Mouse (Mus musculus): ENCODE measurements around the gene Cacna2d1. TPM values are rescaled to one million over a fixed set of nuclear protein-coding genes. Genes with fewer than 3 reads are reported as not detected.

Cacna2d1 gene
- polyA plus RNA-seq, 1 experiment from 2014 or later, result 13.3 TPM

DNA sequence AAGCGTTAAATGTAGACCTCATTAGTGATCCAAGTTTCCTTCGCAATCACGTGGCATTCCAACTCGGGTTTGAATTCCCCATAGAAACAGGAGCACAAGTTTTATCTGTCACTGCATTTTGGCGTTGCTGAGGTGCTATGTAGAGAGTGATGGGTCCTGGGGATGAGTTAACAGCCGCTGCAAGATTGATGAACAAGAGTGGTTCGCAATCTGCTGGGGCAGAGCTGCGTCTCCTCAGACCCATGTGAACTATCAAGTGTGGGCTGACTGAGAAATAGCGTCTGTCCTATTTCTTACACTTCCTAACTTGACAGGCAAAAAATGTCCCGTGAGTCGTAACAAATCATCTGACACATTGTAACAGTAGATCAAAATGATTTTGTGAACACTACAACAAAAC is 186.8 kb downstream of the Cacna2d1 start:
- Histone ChIP-seq H3K36me3 (ENCODE audit: insufficient read depth, low read length) (no peaks in the 10 kb centered on the region), H3K4me1 (ENCODE audit: insufficient read depth, low read length) (no peaks in the 10 kb centered on the region), H3K27me3 (ENCODE audit: insufficient read depth, low read length) (no peaks in the 10 kb centered on the region), H3K27ac (ENCODE audit: low read length) (no peak overlapping the region), H3K4me3 (ENCODE audit: low read length) (no peak overlapping the region), H3K4me2 (replicated peaks; ENCODE audit: low read depth, low read length) (no peak overlapping the region), H3K9me3 (ENCODE audit: low read length) (no peaks in the 10 kb centered on the region), H3K9ac (replicated peaks; ENCODE audit: low read length) (no peak overlapping the region)
- ATAC-seq (ENCODE audit: low FRiP score, low TSS enrichment), result no peak
- 46% methylated on average over 11 of the region's 11 CpGs for WGBS

DNA sequence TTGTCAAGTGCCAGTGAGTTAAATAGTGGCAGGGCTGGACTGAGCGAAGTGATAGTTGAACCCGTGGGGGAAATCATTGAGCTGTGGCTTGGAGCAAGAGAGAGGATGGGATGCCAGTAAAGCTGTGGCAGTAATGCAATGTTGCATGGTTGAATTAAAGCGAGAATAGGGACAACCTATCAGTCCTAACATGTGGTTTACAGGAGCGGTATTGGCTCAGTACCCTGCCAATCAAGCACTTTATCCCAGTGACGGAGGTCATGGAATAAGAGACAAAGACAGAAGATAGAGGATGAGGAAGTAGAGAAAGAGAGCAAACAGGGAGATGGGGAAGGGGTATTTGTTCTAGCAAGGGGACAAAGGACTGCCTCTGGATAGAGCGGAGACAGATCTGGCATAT is 187.6 kb downstream of the Cacna2d1 start:
- H3K9ac ChIP-seq (replicated peaks; ENCODE audit: low read length), result no peak overlapping the region
- no peaks in the 10 kb centered on the region for H3K9me3 ChIP-seq (ENCODE audit: low read length)
- no peaks in the 10 kb centered on the region for H3K36me3 ChIP-seq (ENCODE audit: insufficient read depth, low read length)
- ATAC-seq (ENCODE audit: low FRiP score, low TSS enrichment), result no peak
- H3K4me2 ChIP-seq (replicated peaks; ENCODE audit: low read depth, low read length), result no peak overlapping the region
- no peaks in the 10 kb centered on the region for H3K27me3 ChIP-seq (ENCODE audit: insufficient read depth, low read length)
- no peak overlapping the region for H3K27ac ChIP-seq (ENCODE audit: low read length)
- H3K4me3 ChIP-seq (ENCODE audit: low read length), result no peak overlapping the region
- 84% methylated on average over 6 of the region's 6 CpGs for WGBS
- H3K4me1 ChIP-seq (ENCODE audit: insufficient read depth, low read length), result no peaks in the 10 kb centered on the region

DNA sequence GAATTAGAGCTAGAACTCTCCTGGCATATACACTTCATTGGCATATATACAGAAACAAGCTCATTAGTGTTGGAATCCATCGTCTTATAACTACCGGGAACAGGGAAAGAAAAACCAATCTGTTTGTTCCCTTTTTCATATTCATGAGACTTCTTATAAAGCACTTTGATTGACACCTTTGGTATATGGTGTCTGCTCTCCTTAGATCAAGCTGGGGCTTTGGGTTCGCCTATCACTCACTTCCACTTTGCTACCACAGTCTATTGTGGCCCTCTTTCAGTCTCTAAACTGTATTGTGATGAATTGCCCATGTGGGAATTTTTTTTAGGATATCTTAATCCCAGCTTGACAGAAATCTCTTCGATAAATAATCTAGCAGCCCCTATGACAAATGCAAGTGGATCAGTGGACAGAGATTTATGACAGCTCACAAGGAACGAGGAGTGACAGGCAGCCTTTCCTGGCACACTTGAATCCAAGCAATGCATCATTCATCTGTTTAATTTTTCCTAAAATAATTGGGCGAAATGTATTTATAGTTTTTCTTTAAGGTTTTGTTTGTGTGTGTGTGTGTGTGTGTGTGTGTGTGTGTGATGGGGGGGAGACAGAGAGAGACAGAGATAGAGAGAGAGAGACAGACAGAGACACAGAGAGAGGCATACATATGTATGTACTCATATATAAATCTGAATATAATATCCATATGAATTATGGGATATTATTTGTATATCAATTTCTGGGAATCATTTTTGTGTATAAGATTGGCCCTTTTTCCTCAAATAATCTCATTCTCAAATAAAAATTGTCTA is 200.0 kb downstream of the Cacna2d1 start:
- Histone ChIP-seq H3K4me1 (ENCODE audit: insufficient read depth, low read length) (no peaks in the 10 kb centered on the region), H3K9me3 (ENCODE audit: low read length) (no peaks in the 10 kb centered on the region), H3K9ac (replicated peaks; ENCODE audit: low read length) (no peak overlapping the region), H3K4me2 (replicated peaks; ENCODE audit: low read depth, low read length) (no peak overlapping the region), H3K36me3 (ENCODE audit: insufficient read depth, low read length) (no peaks in the 10 kb centered on the region), H3K27ac (ENCODE audit: low read length) (no peak overlapping the region), H3K4me3 (ENCODE audit: low read length) (no peak overlapping the region), H3K27me3 (ENCODE audit: insufficient read depth, low read length) (no peaks in the 10 kb centered on the region)
- 82% methylated on average over 6 of the region's 6 CpGs for WGBS
- ATAC-seq (ENCODE audit: low FRiP score, low TSS enrichment), result no peak

DNA sequence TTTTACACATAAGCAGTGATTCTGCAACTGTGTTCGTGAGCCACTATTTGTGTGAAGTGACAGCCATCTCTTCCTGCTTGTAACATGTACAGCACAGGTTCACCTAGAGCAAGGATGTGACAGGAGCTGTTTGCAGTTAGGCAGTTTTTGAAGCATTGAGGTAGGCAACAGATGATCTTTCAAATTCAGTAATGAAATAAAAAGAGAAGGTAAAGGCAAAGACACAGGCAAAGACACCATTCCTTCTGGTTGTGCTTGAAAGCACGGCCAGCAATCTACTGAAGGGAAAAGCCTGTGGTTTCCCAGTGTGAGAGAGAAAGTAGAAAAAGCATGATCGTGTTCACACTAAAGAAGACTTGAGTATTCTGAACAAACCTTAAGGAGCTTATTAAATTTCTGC is 201.5 kb downstream of the Cacna2d1 start:
- Histone ChIP-seq H3K4me2 (replicated peaks; ENCODE audit: low read depth, low read length) (no peak overlapping the region), H3K9me3 (ENCODE audit: low read length) (no peaks in the 10 kb centered on the region), H3K4me1 (ENCODE audit: insufficient read depth, low read length) (no peaks in the 10 kb centered on the region), H3K4me3 (ENCODE audit: low read length) (no peak overlapping the region), H3K36me3 (ENCODE audit: insufficient read depth, low read length) (no peaks in the 10 kb centered on the region), H3K27me3 (ENCODE audit: insufficient read depth, low read length) (no peaks in the 10 kb centered on the region), H3K9ac (replicated peaks; ENCODE audit: low read length) (no peak overlapping the region), H3K27ac (ENCODE audit: low read length) (no peak overlapping the region)
- no peak for ATAC-seq (ENCODE audit: low FRiP score, low TSS enrichment)
- 89% methylated on average over 3 of the region's 3 CpGs for WGBS

DNA sequence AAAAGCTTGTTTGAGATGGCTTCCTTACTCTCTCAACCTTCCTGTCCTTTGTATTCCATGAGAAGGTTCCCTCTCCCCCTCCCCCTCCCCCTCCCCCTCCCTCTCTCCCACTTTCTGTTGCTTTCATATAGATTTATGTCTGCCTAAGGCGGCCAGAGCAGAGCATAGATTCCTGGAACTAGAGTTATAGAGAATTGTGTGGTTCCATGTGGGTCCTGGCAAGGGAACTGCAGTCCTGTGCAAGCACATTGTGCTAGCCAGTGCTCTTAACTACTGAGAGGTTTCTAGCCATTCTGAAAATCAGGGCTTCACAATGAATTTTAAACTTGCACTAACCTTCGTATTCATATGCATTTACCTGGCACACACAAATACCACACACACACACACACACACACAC is 202.3 kb downstream of the Cacna2d1 start:
- Histone ChIP-seq H3K4me2 (replicated peaks; ENCODE audit: low read depth, low read length) (no peak overlapping the region), H3K4me3 (ENCODE audit: low read length) (no peak overlapping the region), H3K27ac (ENCODE audit: low read length) (no peak overlapping the region), H3K36me3 (ENCODE audit: insufficient read depth, low read length) (no peaks in the 10 kb centered on the region), H3K9ac (replicated peaks; ENCODE audit: low read length) (no peak overlapping the region), H3K27me3 (ENCODE audit: insufficient read depth, low read length) (no peaks in the 10 kb centered on the region), H3K4me1 (ENCODE audit: insufficient read depth, low read length) (no peaks in the 10 kb centered on the region), H3K9me3 (ENCODE audit: low read length) (no peaks in the 10 kb centered on the region)
- WGBS, result 74% methylated on average over 2 of the region's 2 CpGs
- ATAC-seq (ENCODE audit: low FRiP score, low TSS enrichment), result no peak

DNA sequence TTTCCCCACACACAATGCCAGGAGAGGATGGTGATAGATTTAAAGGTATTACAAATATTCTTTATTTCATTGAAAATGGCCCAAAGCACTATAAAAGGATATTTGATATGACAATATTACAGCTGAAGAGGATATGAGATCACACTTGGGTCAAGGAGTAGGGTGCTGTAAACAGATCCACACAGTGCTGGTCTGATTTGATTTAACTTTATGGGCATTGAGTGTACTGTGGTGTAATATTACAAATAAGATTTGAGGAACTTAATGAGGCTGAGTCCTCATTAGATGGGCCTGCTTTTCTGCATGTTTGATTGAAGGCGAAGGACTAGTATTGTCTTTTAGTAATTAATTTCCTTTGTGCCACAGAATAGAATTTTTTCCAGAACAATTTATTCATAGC is 212.1 kb downstream of the Cacna2d1 start:
- Histone ChIP-seq H3K4me3 (ENCODE audit: low read length) (no peak overlapping the region), H3K4me1 (ENCODE audit: insufficient read depth, low read length) (no peaks in the 10 kb centered on the region), H3K4me2 (replicated peaks; ENCODE audit: low read depth, low read length) (no peak overlapping the region), H3K27ac (ENCODE audit: low read length) (no peak overlapping the region), H3K9ac (replicated peaks; ENCODE audit: low read length) (no peak overlapping the region), H3K9me3 (ENCODE audit: low read length) (no peaks in the 10 kb centered on the region), H3K27me3 (ENCODE audit: insufficient read depth, low read length) (no peaks in the 10 kb centered on the region), H3K36me3 (ENCODE audit: insufficient read depth, low read length) (no peaks in the 10 kb centered on the region)
- WGBS, result 58% methylated on average over 1 of the region's 1 CpGs
- no peak for ATAC-seq (ENCODE audit: low FRiP score, low TSS enrichment)

DNA sequence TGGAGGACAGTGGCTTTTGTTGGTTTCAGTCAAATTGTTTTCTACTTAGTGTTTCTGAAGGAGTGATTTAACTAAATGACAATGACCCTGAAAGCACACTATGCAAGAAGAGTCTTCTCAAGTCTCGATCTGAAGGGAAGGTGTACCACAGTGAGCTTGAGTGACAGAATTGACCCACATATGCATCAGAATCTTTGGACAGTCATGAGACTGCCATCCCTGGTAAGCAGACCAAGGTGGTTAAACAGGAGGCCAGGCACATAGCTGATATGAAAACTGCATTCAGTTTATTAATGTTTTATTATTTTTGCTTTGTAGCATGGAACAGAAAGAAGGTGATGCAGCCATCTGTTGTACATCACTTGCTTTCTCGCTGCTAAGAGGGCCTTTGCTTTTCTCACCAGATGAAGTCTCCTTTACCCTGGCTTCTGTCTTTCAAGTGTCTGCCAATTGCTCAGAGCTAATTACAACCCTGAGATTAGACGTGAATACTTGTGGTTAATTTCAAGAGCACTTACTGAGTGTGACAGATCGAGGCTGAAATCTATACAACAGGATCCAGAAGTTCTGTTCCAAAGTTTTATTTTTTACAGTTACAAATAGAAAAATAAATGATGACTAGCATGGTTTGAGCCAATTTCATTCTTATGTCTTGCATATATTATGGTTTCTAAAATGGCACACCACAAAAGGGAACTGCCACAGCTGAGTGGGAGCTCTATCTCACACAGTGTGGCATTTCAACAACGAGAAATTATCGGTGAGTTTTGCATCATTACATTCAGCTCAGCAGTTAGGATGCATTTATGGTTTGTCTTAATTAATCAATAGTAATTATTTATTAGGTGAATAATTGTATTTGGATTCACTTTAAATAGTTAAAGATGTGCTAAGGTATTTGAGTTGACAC is 221.1 kb downstream of the Cacna2d1 start:
- Histone ChIP-seq H3K9ac (replicated peaks; ENCODE audit: low read length) (no peak overlapping the region), H3K36me3 (ENCODE audit: insufficient read depth, low read length) (no peaks in the 10 kb centered on the region), H3K4me2 (replicated peaks; ENCODE audit: low read depth, low read length) (no peak overlapping the region), H3K27ac (ENCODE audit: low read length) (no peak overlapping the region), H3K9me3 (ENCODE audit: low read length) (no peaks in the 10 kb centered on the region), H3K4me3 (ENCODE audit: low read length) (no peak overlapping the region), H3K4me1 (ENCODE audit: insufficient read depth, low read length) (no peaks in the 10 kb centered on the region), H3K27me3 (ENCODE audit: insufficient read depth, low read length) (no peaks in the 10 kb centered on the region)
- 75% methylated on average over 6 of the region's 6 CpGs for WGBS
- no peak for ATAC-seq (ENCODE audit: low FRiP score, low TSS enrichment)

DNA sequence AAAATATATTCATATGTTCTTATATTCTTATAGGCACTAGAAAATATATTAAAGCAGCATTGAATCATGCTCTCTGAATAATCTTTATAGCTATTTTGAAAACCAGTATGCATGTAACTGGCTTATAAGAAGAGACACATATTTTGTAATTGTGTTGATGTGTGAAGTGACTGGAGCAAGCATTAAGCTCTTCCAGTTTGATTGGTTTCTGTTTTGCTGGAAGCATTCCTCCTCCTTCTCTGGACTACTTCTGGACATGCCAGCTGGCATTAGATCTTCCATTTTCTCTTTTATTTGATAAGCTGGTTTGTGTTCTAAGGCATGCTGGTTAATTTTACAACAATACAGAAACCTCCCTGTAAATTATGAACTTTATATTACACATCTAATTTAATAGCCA is 228.8 kb downstream of the Cacna2d1 start:
- no peak overlapping the region for H3K9ac ChIP-seq (replicated peaks; ENCODE audit: low read length)
- H3K4me3 ChIP-seq (ENCODE audit: low read length), result no peak overlapping the region
- no peaks in the 10 kb centered on the region for H3K27me3 ChIP-seq (ENCODE audit: insufficient read depth, low read length)
- no peaks in the 10 kb centered on the region for H3K36me3 ChIP-seq (ENCODE audit: insufficient read depth, low read length)
- no peaks in the 10 kb centered on the region for H3K4me1 ChIP-seq (ENCODE audit: insufficient read depth, low read length)
- H3K9me3 ChIP-seq (ENCODE audit: low read length), result no peaks in the 10 kb centered on the region
- H3K4me2 ChIP-seq (replicated peaks; ENCODE audit: low read depth, low read length), result no peak overlapping the region
- no peak for ATAC-seq (ENCODE audit: low FRiP score, low TSS enrichment)
- H3K27ac ChIP-seq (ENCODE audit: low read length), result no peak overlapping the region

DNA sequence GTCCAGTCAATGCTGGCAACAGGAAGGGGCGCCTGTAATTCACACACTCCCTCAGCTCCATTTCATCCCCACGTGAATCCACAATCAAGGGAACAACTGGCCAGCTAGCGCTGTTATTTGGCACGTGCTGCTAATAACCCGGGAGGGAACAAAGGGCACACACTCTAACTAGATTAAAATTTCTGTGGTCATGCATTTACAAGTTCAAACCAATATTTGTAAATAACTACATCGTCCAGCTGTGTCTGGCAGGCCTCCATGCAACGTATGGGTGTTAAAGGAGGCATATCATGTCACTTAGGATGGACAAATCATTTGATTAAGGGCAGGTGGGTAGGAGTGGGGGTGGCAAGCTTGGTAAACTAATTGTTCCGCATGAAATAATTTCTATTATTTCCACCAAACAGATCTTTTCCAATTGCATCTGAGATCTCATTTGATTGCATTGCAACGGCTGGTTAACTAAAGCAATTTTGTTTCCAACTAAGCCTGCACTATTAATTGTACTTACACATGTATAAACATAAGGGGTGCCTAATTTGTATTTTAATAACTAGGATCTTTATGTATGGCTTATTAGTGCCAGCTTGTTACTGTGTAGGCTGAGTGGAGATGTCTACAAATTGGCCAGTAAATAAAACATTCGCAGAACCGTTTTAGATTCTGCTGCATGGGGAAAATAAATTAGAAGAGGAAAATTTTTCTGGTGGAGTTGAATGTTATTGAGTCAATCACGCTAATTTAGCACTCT is 231.8 kb downstream of the Cacna2d1 start:
- Histone ChIP-seq H3K9me3 (ENCODE audit: low read length) (no peaks in the 10 kb centered on the region), H3K27me3 (ENCODE audit: insufficient read depth, low read length) (no peaks in the 10 kb centered on the region), H3K9ac (replicated peaks; ENCODE audit: low read length) (no peak overlapping the region), H3K27ac (ENCODE audit: low read length) (no peak overlapping the region), H3K4me3 (ENCODE audit: low read length) (no peak overlapping the region), H3K36me3 (ENCODE audit: insufficient read depth, low read length) (no peaks in the 10 kb centered on the region; the same call in 1 of the 2 replicates), H3K4me1 (ENCODE audit: insufficient read depth, low read length) (no peaks in the 10 kb centered on the region), H3K4me2 (replicated peaks; ENCODE audit: low read depth, low read length) (no peak overlapping the region)
- 50% methylated on average over 12 of the region's 12 CpGs for WGBS
- no peak; the same call in 1 of the 2 replicates for ATAC-seq (ENCODE audit: low FRiP score, low TSS enrichment)
